Mouse (Mus musculus) v-Abl transformed pro-B cells (cell line): ENCODE results near the gene Rad51ap1.

Source experiments
- in situ Hi-C, 2 experiments: fragments of 400-800 bp; cut with MboI; formaldehyde crosslinking; loops; one replicate each; pipeline ENCODE4 v1.15.1; 2025; ENCODE audit not compliant: unreplicated experiment in 2 of 2

Rad51ap1 gene

GRCm38 (mm10) chr6:126939487-126940171, at the start of gene Rad51ap1, which contains the start of gene D6Wsu163e:
Gene Rad51ap1 (minus strand): TSS chr6:126939587.
Gene D6Wsu163e (plus strand): TSS chr6:126939962.
- in situ Hi-C loops = loop anchor here (5.0 to 25.0 kb wide), 2 partner anchors 87 to 298 kb away; partner anchors contain the start of gene Akap3 (in 1 of the 2)

- in situ Hi-C loops = no loop called here
Observed at GRCm38 (mm10) chr6:126981539-126982234, 42.3 kb upstream of the Rad51ap1 start.

GRCm38 (mm10) chr6:126966241-126967026, 27.0 kb upstream of the Rad51ap1 start:
- in situ Hi-C loops = loop anchor here in 1 of 2 experiments (10.0 kb wide), 1 partner anchor 178 kb away; no protein-coding TSS in a partner anchor

GRCm38 (mm10) chr6:126963426-126963825, 24.0 kb upstream of the Rad51ap1 start:
- in situ Hi-C loops = loop anchor here in 1 of 2 experiments (10.0 kb wide), 1 partner anchor 181 kb away; no protein-coding TSS in a partner anchor

DNA sequence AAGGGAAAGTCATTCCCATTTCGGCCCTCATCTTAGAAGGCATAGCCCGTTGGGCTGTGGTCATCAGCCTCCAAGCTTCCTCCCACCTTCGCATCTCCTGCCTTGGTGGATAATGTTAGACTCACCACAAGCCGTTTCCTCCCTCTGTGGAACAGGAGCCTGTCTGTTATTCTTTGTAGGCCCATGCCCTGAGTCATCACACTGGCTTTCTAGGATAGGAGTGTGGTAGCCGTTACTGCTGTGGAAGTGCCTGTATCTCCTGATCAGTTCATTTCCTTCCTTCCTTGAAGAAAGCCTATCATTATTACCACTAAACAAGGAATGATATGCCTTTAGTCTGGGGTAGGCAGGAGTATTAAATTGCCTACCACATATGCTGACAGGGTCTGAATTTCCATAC, 23.3 kb upstream of the Rad51ap1 start:
- in situ Hi-C loops = loop anchor here in 1 of 2 experiments (10.0 kb wide), 1 partner anchor 182 kb away; no protein-coding TSS in a partner anchor

DNA sequence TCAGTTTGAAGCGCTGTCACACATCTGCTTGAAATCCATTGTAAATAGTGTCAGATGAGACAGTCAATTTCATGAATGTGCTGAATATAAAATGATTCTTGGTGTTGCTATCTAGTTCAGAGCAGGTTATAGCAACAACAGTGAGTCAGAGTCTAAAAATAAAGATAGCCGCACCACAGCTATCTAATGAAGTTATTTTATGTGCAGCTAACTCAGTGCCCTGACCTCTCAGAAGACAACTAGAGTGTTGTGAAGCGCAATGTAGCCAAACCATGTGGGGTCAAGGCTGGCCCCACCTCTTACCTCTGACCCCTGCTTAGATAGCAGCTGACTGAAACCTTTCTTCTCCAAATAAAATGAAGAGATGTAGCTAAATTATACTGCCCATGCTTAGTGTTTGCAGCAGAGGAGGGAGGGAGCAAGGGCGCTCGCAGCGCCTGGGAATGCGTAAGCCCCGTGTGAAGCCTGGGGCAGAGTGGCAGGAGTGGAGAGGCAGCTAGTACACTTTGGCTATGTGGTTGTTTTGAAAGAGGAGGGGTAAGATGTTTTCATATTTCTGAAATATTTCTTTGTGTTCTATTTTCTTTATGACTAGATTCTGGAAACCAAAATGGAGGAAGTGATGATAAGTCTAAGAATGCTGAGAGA, 22.1 kb upstream of the Rad51ap1 start:
- in situ Hi-C loops = loop anchor here in 1 of 2 experiments (10.0 kb wide), 1 partner anchor 183 kb away; no protein-coding TSS in a partner anchor

DNA sequence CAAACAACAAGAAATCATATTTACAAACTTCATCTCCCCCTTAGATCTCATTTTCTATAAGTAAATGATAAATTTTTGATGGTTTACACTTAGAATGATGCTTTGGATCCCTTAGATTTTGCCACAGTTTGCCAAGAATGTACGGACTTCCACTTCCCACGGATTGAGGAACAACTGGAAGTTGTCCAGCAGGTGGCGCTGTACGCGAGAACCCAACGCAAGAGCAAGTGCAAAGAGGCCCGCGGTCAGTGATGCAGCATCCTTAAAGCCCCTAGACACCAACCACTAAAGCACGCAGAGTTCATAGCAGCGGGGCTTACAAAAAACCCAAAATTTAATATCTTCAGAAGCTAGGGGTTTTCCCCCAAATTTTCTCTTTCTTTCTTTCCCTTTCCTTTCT, 16.3 kb upstream of the Rad51ap1 start:
- in situ Hi-C loops = loop anchor here in 1 of 2 experiments (5.0 to 10.0 kb wide), 4 partner anchors 149 to 492 kb away; partner anchors contain the start of genes Parp11 and Tigar

DNA sequence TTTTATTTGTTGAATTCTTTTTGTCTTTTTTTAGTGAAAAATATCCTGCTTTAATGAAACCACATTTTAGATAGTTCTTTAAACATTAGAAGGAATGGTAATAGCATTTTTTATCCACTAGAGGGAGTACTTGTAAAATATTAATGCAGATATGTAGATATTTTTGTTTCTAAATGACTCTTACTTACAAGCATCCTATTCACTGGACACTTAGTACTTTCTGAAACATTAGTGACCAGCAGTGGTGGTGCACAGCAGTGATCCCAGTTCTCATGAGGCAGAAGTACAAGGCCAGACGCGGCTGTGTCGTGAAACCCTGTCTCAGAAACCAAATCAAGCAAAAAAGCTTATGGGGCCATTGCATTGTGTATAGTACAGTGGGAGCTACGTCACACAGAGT, 8.9 kb upstream of the Rad51ap1 start:
- in situ Hi-C loops = loop anchor here in 1 of 2 experiments (5.0 to 25.0 kb wide), 2 partner anchors 289 to 499 kb away; partner anchors contain the start of gene Parp11

GRCm38 (mm10) chr6:126940451-126940850, 1.1 kb upstream of the Rad51ap1 start:
- in situ Hi-C loops = loop anchor here in 1 of 2 experiments (25.0 kb wide), 1 partner anchor 297 kb away; no protein-coding TSS in a partner anchor

DNA sequence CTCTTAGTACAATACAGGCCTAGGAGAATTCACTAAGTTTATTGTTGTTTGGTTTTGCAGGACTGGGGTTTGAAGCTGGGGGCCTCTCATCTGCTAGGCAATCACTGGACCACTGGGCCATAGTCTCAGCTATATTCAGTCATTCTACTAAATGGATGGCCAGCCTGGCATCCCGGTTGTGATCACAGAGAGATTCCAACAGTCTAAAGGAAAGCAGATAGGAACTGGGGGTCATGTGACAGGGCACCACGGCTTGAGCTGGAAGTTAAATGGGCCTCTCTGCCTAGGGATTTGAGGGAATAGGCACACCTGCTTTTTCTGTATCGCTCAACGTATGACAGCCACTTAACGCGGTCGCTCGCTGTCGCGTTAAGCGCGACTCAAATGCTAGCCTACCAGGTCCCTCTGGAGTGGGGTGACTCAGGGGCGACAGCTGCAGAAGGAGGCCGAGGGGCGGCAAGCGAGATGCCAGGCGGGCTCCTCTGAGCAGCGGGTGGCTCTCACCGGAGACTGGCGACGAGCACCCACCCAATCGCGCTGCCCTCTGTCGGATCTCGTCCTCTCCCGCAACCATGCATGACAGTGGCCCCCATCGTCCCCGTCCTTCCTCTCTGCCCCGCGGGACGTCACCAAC, 417 bp downstream of the Rad51ap1 start:
- in situ Hi-C loops = loop anchor here (5.0 to 25.0 kb wide), 2 partner anchors 87 to 298 kb away; partner anchors contain the start of gene Akap3 (in 1 of the 2)

- in situ Hi-C loops = loop anchor here (5.0 to 25.0 kb wide), 2 partner anchors 86 to 299 kb away; partner anchors contain the start of gene Akap3 (in 1 of the 2)
Observed at GRCm38 (mm10) chr6:126938047-126938446, 1.3 kb downstream of the Rad51ap1 start.

DNA sequence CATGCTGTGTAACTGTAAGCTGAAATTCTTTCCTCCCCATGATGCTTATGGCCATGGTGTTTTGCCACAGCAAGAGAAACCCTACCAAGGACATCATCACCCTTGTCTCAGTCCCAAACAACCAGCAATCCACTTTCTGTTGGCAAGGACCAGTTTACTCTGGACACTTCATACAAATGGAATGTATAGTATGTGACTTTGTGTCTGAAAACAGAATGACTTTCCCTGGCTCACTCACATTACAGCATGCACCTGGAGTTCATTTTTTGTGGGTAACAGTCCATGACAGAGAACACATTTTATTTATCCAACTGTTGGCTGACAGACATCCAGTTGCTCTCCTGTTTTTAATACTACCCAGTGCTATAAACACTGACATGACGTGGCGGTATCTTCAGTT, 6.5 kb downstream of the Rad51ap1 start:
- in situ Hi-C loops = loop anchor here in 1 of 2 experiments (25.0 kb wide), 1 partner anchor 304 kb away; no protein-coding TSS in a partner anchor

DNA sequence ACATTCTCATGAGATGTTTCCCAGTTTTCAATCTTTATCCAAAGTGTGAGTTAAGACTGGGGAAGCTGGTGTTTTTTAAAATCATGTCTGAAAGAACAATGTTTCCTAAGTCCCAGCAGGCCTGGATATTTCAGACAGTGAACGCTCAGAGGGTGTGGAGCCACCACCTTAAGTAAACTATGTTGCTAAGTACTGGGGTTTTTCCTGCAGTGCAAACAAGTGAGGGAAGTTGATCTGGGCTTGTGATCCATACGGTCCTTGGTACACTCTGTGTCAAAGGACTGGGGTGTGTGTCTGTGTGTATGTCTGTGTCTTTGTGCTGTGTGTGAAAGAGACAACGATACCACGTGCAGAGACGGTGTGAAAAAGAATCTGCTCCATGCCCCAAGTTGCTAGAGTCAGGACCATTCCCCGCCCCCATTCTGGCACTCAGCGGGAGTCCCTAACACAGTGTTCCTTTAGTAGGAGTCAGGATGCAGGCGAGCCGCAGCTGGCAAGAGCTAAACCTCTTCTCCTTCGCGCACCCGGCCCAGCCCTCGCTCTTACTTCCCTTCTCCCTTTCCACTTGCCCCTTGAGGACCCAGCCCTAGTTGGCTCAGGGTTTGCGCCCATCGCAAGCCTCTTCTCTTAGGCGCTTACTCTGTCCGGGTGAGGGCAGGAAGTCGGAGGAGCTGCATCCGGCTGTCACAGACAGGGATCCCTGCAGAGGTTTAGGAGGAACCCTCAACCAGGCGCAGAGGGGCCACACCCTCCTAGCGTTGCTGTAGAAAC, 18.1 kb downstream of the Rad51ap1 start, which contains the start of gene Dyrk4:
Dyrk4 (minus strand) TSS at position 729 of the 771 bp plus-strand sequence.
- in situ Hi-C loops = no loop called here

GRCm38 (mm10) chr6:126914928-126915327, 24.5 kb downstream of the Rad51ap1 start:
- in situ Hi-C loops = no loop called here

DNA sequence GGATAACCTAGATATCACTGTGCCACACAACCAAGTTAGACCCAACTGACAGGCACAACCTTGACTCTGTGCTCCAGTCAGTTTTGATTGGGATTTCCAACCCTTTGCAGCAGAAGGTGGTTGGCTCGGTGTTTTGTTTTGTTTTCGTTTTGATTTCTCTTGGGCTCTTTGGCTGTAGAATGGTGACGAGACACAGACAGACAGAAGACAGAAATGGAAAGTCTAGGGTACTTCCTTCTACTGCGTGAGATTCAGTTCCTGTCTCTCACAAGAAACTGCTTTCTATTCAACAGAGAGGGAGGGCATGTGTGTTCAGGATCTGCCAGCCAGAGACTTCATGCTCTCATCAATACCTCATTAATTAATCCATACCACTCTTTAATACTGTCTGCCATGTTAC, 28.7 kb downstream of the Rad51ap1 start:
- in situ Hi-C loops = no loop called here

GRCm38 (mm10) chr6:126907876-126908275, 31.5 kb downstream of the Rad51ap1 start:
- in situ Hi-C loops = no loop called here

DNA sequence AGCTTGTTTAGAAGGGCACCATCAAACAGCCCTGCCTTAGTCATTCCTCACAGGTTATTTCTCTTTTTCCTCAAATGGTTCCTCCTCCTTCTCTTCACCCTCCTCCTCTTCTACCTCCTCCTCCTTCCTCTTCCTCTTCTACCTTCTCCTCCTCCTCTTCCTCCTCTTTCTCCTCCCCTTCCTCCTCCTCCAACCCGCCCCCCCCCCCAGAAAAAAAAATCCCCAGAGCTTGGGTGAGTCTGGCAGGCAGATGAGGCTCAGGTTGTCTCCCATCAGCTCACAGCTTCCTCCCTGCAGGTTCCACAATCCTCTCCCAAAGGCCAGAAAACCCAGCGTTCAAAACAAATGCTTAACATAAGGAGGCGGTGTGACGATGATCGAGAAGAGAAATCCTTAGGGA, 32.0 kb downstream of the Rad51ap1 start:
- in situ Hi-C loops = no loop called here

- in situ Hi-C loops = no loop called here
Observed at GRCm38 (mm10) chr6:126877118-126877517, 62.3 kb downstream of the Rad51ap1 start.
